Mouse (Mus musculus) kidney, postnatal 36 days (tissue): ENCODE results near the gene Gm5141.
A peak's percentile ranks its signal among the peaks of the same experiment; 100 is the strongest.
"Not testable (repeated sequence)": the region's sequence is repeated elsewhere in the genome, so short reads cannot be mapped to it uniquely, and the experiment has no call there.

ENCODE experiments used
- DNase-seq, 2 experiments: peaks; one replicate each; pipeline ENCODE4 v3.0.0; 2021 to 2022; ENCODE audit warnings: mixed read lengths in 2 of 2

The Gm5141 gene

GRCm38 (mm10) chr13:62785199-62786134, at the start of gene Gm5141:
Gene Gm5141 (minus strand): TSS chr13:62785808.
- peak; percentile 43 to 68 for DNase-seq

- no peak for DNase-seq
Measured at GRCm38 (mm10) chr13:62833341-62833740, 47.7 kb upstream of the Gm5141 start.

- no peak for DNase-seq
Measured at GRCm38 (mm10) chr13:62832239-62832638, 46.6 kb upstream of the Gm5141 start.

GRCm38 (mm10) chr13:62815705-62816104, 30.1 kb upstream of the Gm5141 start:
- DNase-seq = not testable (repeated sequence)

- peak in 1 of 2 experiments; percentile 7 for DNase-seq
Measured at GRCm38 (mm10) chr13:62812713-62813112, 27.1 kb upstream of the Gm5141 start.

- not testable (repeated sequence) for DNase-seq
Measured at GRCm38 (mm10) chr13:62807981-62808380, 22.4 kb upstream of the Gm5141 start.

GRCm38 (mm10) chr13:62786135-62786493, 506 bp upstream of the Gm5141 start:
- DNase-seq = not testable (repeated sequence)

- peak; percentile 24 to 63 for DNase-seq
Measured at GRCm38 (mm10) chr13:62763806-62764205, 21.8 kb downstream of the Gm5141 start.

- DNase-seq = peak; percentile 65 to 74
Measured at GRCm38 (mm10) chr13:62760432-62761415, 24.9 kb downstream of the Gm5141 start, which contains the start of gene Platr25. Gene Platr25 (minus strand): TSS chr13:62760709.

- DNase-seq = no peak
Measured at GRCm38 (mm10) chr13:62733322-62733721, 52.3 kb downstream of the Gm5141 start.
